ENCODE assay signal across 18 mouse cellular contexts in the genomic region with DNA sequence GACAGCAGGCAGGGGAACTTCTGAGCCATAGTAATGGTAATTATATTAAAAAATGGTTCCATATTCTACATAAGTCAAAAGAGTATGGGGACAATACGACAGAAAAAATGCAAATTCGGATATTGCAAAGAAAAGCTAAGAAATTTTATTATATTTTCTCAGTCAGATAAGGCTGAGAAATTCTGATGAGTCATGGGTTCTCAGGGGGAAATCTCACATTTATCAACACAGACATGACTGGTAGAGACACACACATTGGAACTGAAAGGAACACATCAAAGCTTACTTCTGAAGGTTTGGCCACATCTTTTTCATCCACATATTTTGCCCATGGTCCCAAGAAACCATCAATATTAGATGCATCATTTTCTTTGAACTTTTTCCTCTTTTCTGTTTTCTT. TPM values are rescaled to one million over a fixed set of nuclear protein-coding genes. Genes with fewer than 3 reads are reported as not detected.
"Had no signal": no experiment of that assay in that cellular context is flagged by ENCODE, and none has a peak within 500 bp of the region (broad histone marks: within the 10 kb centered on the region; RNA-seq: fewer than 3 reads in every experiment).

No protein-coding gene starts in this region.

- H3K27ac ChIP-seq: lung, embryonic 15.5 days; macrophage; midbrain, embryonic 13.5 days; midbrain, embryonic 15.5 days; neural tube, embryonic 12.5 days had no signal

- H3K9me3 ChIP-seq: lung, embryonic 15.5 days; megakaryocyte, embryonic 14.5 days; midbrain, embryonic 13.5 days; midbrain, embryonic 15.5 days; neural tube, embryonic 12.5 days had no signal

- H3K4me3 ChIP-seq: lung, embryonic 15.5 days; megakaryocyte, embryonic 14.5 days; midbrain, embryonic 13.5 days; midbrain, embryonic 15.5 days; neural tube, embryonic 12.5 days had no signal

- H3K9ac ChIP-seq: liver, postnatal 0 days; lung, embryonic 15.5 days; midbrain, embryonic 13.5 days; midbrain, embryonic 15.5 days; neural tube, embryonic 12.5 days had no signal

- ATAC-seq: liver, postnatal 0 days; midbrain, embryonic 13.5 days; midbrain, embryonic 15.5 days had no signal

- H3K27me3 ChIP-seq: lung, embryonic 15.5 days; megakaryocyte, embryonic 14.5 days; midbrain, embryonic 13.5 days; midbrain, embryonic 15.5 days; neural tube, embryonic 12.5 days had no signal

- DNase-seq: liver, postnatal 0 days; lung, adult 2 months; lung, postnatal 10 days; lung, postnatal 36 days; right cerebral cortex, postnatal 14 days; thymus, adult 18-20 months; thymus, postnatal 14 days; thymus, postnatal 36 days had no signal

- H3K4me1 ChIP-seq: lung, embryonic 15.5 days; midbrain, embryonic 15.5 days; neural tube, embryonic 12.5 days had no signal

- H3K36me3 ChIP-seq: midbrain, embryonic 15.5 days had no signal

- H3K4me2 ChIP-seq: lung, embryonic 15.5 days; midbrain, embryonic 11.5 days; midbrain, embryonic 13.5 days; midbrain, embryonic 15.5 days; neural tube, embryonic 12.5 days had no signal

RNA-seq across cellular contexts. Expression of a gene that starts 32.6 kb away (rescaled TPM):
- total RNA-seq: megakaryocyte progenitor cell, adult 5-6 weeks; monocyte, adult 5-6 weeks; neutrophil, adult 5-6 weeks had no signal
- polyA plus RNA-seq: macrophage had no signal
